Mouse (Mus musculus) bone marrow macrophage, adult 2 months (primary cell): Measurements from ENCODE around the gene Abcg1.

Source experiments
- CTCF ChIP-seq: IDR thresholded peaks from 2 replicates; pipeline ENCODE4 v1.5.1; 2012; ENCODE audit warnings: low read depth, mild to moderate bottlenecking, low read length, moderate library complexity
- POLR2A ChIP-seq: IDR thresholded peaks from 2 replicates; pipeline ENCODE4 v1.6.1; 2012; ENCODE audit warnings: mild to moderate bottlenecking, low read depth, low read length, borderline replicate concordance

DNA sequence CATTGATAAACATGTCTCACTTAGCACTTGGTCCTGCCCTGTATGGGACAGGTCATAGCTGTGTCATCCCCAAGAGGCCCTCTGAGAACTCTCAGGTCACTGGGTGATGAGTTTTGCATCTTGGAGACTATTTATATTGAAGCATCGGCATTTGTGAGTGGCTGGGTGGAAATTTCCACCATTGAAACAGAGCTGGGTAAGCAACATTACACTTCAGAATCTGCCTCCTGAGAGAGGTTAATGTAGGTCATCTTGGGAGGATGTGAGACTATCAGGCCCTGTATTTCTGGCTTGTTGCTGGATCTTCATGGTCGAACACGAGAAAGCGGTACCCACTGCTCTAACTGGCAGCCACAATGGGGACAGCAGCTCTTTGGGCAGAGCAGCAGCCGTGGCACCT, 18.0 kb downstream of the Abcg1 start:
- TF ChIP-seq CTCF (no peak), POLR2A (no peak)
